Mouse (Mus musculus) gastrocnemius, postnatal 10 days (tissue): ENCODE results near the gene Zbtb2. TPM values are rescaled to one million over a fixed set of nuclear protein-coding genes. Genes with fewer than 3 reads are reported as not detected.

Experiments used
- DNase-seq: peaks from one replicate; pipeline ENCODE4 v3.0.0; 2021; ENCODE audit warnings: mixed read lengths
- total RNA-seq, 2 experiments: library from RNA; stranded (reverse); gene quantifications; 2 replicates each; pipeline ENCODE4 v1.2.3; 2021

Zbtb2 gene
- total RNA-seq, 2 experiments from 2014 or later = 6.2 to 7.2 TPM

DNA sequence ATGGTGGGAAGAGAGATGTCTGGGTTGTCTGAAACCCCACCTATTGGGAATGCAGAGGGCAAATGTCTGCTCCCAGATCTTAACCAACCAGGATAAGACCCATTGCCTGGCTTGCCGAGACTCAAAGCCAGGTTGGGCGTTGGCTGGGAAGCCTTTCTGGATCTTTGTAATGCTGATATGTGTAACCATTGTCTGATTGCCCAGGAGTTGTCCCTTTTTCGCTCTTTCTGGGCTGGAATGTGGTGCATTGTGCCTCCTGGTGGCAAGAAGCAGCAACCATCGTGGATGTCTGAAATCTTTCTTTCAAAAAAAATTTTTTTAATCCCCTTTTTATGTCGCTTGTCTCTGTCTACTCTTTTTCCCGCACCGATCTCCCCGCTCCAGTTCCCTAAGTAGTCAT, 54.6 kb downstream of the Zbtb2 start:
- DNase-seq = peak; percentile 49

DNA sequence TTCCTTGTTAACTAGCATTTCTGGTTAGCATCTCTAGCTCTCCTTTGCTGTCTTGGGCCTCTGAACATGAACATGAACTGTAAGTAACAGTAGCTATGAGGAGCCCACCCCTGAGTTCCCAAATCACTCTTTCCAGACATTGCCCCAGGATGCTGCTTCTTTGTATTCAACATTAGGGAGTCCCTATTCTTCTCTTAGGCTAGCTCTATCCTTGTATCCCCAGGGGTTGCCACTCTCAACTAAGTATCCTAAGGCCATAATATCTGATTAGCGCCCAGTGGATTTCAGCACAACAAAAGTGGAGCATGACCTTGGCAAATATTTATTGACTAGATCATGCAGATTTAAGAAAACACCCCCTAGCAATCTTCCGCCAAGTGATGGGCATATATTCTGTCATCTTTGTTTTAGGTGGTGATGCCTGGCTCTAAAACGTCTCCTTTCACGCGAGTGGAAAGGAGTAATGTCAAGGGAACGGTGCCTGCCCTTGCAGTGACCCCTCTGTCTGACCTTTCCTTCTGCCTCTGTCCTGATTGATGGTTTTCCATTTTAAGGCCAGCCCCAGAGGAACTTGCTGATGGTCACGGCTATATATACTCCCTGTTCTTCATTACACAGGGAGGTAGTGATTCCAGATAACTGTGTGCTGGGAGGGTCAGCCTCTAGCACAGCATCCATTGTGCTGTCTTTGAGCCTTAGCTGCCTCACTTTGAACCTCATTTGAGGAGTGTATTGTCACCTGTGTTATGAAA, 55.5 kb downstream of the Zbtb2 start:
- DNase-seq = no peak

DNA sequence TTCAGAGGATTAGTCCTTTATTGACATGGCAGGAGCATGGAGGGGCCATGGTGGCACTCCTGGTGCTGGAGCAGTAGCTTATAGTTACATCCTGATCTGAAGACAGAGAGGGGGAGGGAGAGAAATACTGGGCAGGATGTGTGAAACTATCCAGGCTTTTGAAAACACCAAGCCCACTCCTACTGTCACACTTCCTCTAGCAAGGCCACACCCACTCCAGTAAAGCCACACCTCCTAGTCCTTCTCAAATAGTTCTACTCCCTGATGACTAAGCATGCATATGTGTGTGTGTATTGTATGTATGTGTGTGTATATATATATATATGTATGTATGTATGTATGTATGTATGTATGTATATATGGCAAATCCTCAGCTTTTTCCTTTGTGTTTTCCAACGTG, 60.2 kb downstream of the Zbtb2 start:
- DNase-seq = no peak

DNA sequence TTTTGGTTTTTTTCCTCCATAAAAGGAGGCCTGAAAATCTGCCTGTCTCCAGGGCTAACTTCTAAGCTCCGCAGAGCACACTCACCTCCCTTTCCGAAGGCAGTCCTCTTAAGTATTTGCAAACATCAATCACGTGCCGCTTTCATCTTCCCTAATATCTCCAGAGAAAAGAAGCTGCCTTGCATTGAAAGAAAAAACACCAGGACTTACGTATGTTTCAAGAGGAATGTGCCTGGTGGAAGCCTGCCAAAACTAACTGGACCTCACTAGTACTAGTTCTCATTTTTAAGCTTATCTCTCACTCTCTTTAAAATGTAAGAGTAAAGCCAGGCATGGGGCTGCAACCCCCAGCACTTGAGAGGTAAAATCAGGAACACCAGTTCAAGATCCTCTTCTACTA, 62.3 kb downstream of the Zbtb2 start:
- DNase-seq = no peak

DNA sequence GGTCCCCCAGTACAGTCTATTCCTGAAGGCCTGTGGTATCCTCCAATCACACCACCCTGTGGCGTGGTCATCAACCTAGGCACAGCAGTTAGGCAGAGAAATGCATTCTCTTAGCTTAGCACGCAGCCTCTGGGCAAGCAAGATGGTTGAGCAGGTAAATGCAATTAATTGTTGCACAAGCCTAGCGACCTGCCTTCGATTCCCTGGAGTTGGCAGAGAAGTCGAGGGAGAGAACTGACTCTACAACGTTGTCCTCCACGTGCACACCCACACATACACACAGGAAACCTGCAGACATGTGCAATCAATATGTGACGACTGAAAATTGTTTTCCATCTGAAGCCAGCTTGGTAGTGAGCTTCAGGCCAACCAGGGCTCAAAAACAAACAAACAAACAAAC, 64.0 kb downstream of the Zbtb2 start:
- no peak for DNase-seq

Other genes starting within 250 kb of the Zbtb2 start
- gene Akap12, start 121.7 kb downstream of the Zbtb2 start, total RNA-seq = 10 to 100 TPM; 36.3 to 47.8 TPM
- gene Rmnd1, start 44.3 kb upstream of the Zbtb2 start, total RNA-seq = 10 to 100 TPM; 24.3 to 31.3 TPM
- gene Armt1, start 44.4 kb upstream of the Zbtb2 start, total RNA-seq = 10 to 100 TPM; 10.4 to 11.0 TPM
- gene Ccdc170, start 94.4 kb upstream of the Zbtb2 start, total RNA-seq = under 1 TPM; 0.33 to 0.43 TPM
- 10 to 100 TPM; 34.5 to 39.0 TPM for gene Esr1, start 223.5 kb upstream of the Zbtb2 start, total RNA-seq